Mouse (Mus musculus) liver, embryonic 18 days (tissue): ENCODE measurements around the gene Trpv4. TPM values are rescaled to one million over a fixed set of nuclear protein-coding genes. Genes with fewer than 3 reads are reported as not detected.

Experiments
- polyA plus RNA-seq: library from polyadenylated mRNA; depleted of rRNA; stranded (reverse); fragments of >200 nt; gene quantifications from 2 replicates; pipeline ENCODE4 v1.2.3, GENCODE M21; 2012; rRNA removed

Gene Trpv4
- polyA plus RNA-seq = 0.58 and 0.63 TPM in 2 replicates

GRCm38 (mm10) chr5:114658255-114658654 lies at the start of gene Trpv4:
Gene Trpv4, minus strand, starts transcription at chr5:114658421.

GRCm38 (mm10) chr5:114707265-114708068 lies 49.2 kb upstream of the Trpv4 start, which contains the start of gene Tchp:
Gene Tchp, plus strand, starts transcription at chr5:114707760.

GRCm38 (mm10) chr5:114690633-114691567 lies 32.7 kb upstream of the Trpv4 start, which contains the start of gene Gltp:
Gene Gltp, minus strand, starts transcription at chr5:114690984.

Other genes starting within 250 kb of the Trpv4 start
- 9.4 and 9.6 TPM in 2 replicates for gene Mmab, start 214.4 kb downstream of the Trpv4 start, polyA plus RNA-seq
- 15.7 and 16.0 TPM in 2 replicates for gene Mvk, start 214.2 kb downstream of the Trpv4 start, polyA plus RNA-seq
- 1.0 and 1.1 TPM in 2 replicates for gene Fam222a, start 90.4 kb downstream of the Trpv4 start, polyA plus RNA-seq
- 14.7 and 16.2 TPM in 2 replicates for gene Gltp, start 32.6 kb upstream of the Trpv4 start, polyA plus RNA-seq
- 4.8 and 5.4 TPM in 2 replicates for gene Tchp, start 49.3 kb upstream of the Trpv4 start, polyA plus RNA-seq
- gene Ankrd13a, start 116.3 kb upstream of the Trpv4 start, polyA plus RNA-seq = 28.5 and 31.8 TPM in 2 replicates
- gene Git2, start 117.1 kb upstream of the Trpv4 start, polyA plus RNA-seq = 14.6 and 19.2 TPM in 2 replicates
- gene 1500011B03Rik, start 165.0 kb upstream of the Trpv4 start, polyA plus RNA-seq = 13.9 and 14.2 TPM in 2 replicates
- gene 4930519G04Rik, start 195.2 kb upstream of the Trpv4 start, polyA plus RNA-seq = 0.01 TPM in 1 of 2 replicates, not detected in the other
- 0.01 TPM in 1 of 2 replicates, not detected in the other for gene Gm9936, start 200.3 kb upstream of the Trpv4 start, polyA plus RNA-seq
- 12.9 and 17.0 TPM in 2 replicates for gene Oasl2, start 238.5 kb upstream of the Trpv4 start, polyA plus RNA-seq